Mouse (Mus musculus) testis, postnatal 10 days (tissue): Measurements from ENCODE around the gene Klhl42.

Experiments used
- DNase-seq: peaks from one replicate; pipeline ENCODE4 v3.0.0; 2021; ENCODE audit warnings: low spot score

Klhl42 gene

GRCm38 (mm10) chr6:147151839-147152238 is 60.7 kb downstream of the Klhl42 start:
- no peak for DNase-seq

- DNase-seq: no peak
Measured at GRCm38 (mm10) chr6:147155085-147155484, 63.9 kb downstream of the Klhl42 start.

- DNase-seq: no peak
Measured at GRCm38 (mm10) chr6:147161818-147162584, 70.8 kb downstream of the Klhl42 start.
